Mouse (Mus musculus) liver, embryonic 13.5 days (tissue): Measurements from ENCODE around the gene Mgat2. TPM values are rescaled to one million over a fixed set of nuclear protein-coding genes. Genes with fewer than 3 reads are reported as not detected.

Experiments
- ATAC-seq: fragments of 200-750 bp; cut with Nextera tagmentation; 2 replicates; pipeline ENCODE4 v1.8.0; 2017; ENCODE audit warnings: low read depth, mild to moderate bottlenecking, moderate number of reproducible peaks, moderate library complexity
- DNase-seq: peaks from one replicate; pipeline ENCODE4 v3.0.0; 2022
- H3K27ac ChIP-seq: fragments of 300-500 bp; sonication (generic); 2 replicates; pipeline ENCODE4 v1.5.1; 2015; ENCODE audit warnings: moderate library complexity, mild to moderate bottlenecking, inconsistent platforms
- H3K27me3 ChIP-seq: fragments of 300-500 bp; sonication (generic); 2 replicates; pipeline ENCODE4 v1.6.1; 2015; ENCODE audit warnings: mild to moderate bottlenecking, inconsistent platforms
- H3K36me3 ChIP-seq: fragments of 300-500 bp; sonication (generic); 2 replicates; pipeline ENCODE4 v1.6.1; 2015; ENCODE audit warnings: mild to moderate bottlenecking, inconsistent platforms
- H3K4me1 ChIP-seq: fragments of 300-500 bp; sonication (generic); replicated peaks from 2 replicates; pipeline ENCODE4 v1.6.1; 2015; ENCODE audit warnings: inconsistent platforms
- H3K4me2 ChIP-seq: fragments of 300-500 bp; sonication (generic); 2 replicates; pipeline ENCODE4 v1.6.1; 2015; ENCODE audit warnings: inconsistent platforms, mild to moderate bottlenecking, moderate library complexity
- H3K4me3 ChIP-seq: fragments of 300-500 bp; sonication (generic); replicated peaks from 2 replicates; pipeline ENCODE4 v1.5.1; 2015; ENCODE audit warnings: mild to moderate bottlenecking, inconsistent platforms
- H3K9ac ChIP-seq: fragments of 300-500 bp; sonication (generic); 2 replicates; pipeline ENCODE4 v1.6.1; 2015; ENCODE audit warnings: mild to moderate bottlenecking, inconsistent platforms
- H3K9me3 ChIP-seq: fragments of 300-500 bp; sonication (generic); replicated peaks from 2 replicates; pipeline ENCODE4 v1.6.1; 2016; ENCODE audit warnings: inconsistent platforms
- WGBS: fragments of 180-500 bp; shearing (Covaris S2); methylation state at CpG from one replicate; pipeline ENCODE4 v1.1.7; 2015; ENCODE audit not compliant: insufficient replicate concordance; 5-methylcytosine and 5-hydroxymethylcytosine counted together
- microRNA-seq: library from miRNA; unstranded; fragments of <30 nt; microRNA quantifications from one replicate; pipeline ENCODE4, GENCODE M21; 2016
- polyA plus RNA-seq: library from polyadenylated mRNA; unstranded; fragments of >200 nt; fragmentation: Nextera tagmentation; extraction: Ambion mirVana; gene quantifications from 2 replicates; pipeline ENCODE4 v1.2.1, GENCODE M21; 2015

The Mgat2 gene
- polyA plus RNA-seq, 1 experiment from 2014 or later = 27.9 TPM

DNA sequence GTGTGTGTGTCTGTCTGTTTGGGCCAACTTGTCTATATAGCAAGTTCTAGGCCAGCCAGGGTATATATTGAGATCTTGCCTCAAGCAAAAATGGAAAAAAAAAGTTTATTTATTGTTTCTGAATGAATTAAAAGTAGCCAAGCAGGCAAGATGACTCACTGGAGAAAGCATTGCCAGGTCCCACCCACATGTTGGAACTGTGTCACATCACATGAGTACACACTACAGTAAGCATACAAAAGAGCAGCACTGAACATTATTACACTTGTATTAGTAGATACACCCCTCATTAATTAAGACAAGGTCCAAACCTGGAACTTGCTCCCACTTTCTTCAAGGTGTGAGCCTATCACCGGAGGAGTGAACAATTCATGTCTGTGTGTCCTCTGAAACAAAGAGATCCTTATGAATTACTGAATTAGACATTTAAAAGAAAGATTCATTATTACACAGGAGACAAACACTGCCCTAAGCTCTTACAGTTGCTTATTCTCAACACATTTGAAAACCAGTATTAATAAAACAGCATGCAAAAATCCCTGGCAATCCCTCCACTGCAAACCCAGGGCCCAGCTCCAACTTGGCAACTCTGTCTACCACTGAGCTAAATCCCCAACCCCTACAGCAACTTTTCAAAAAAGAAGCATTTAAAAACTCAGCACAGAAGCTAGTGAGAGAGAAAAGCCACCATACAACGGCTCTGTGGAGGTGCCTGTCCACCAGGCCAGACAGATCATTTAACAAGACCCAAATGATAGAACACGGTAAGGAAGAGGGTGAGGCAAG is 31.2 kb downstream of the Mgat2 start:
- Histone ChIP-seq H3K4me1 (no peaks in the 10 kb centered on the region), H3K9me3 (no peaks in the 10 kb centered on the region), H3K9ac (no peak overlapping the region), H3K27me3 (no peaks in the 10 kb centered on the region), H3K4me2 (no peak overlapping the region), H3K4me3 (no peak overlapping the region), H3K36me3 (peaks cover 99% of the 10 kb centered on the region), H3K27ac (no peak overlapping the region)
- no peak for DNase-seq
- no peak for ATAC-seq
- 88% methylated on average over 3 of the region's 3 CpGs for whole genome bisulfite sequencing

DNA sequence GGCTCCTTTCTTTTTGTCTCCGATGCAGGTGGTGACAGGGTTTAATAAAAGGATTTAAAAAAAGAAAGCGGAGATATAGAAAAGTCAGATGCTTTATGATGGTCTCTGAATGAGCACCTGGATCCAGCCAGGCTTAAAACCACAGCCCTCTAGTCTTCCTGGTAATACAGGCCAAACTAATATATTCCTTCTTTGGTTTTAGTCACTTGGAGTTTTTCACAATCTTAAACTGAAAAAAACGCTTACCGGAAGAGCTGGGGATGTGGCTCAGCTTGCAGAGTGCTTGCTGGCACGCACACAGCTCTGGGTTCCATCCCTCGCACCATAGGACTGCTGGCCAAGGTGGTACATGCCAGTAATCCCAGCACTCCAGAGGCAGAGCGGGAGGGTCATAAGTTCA is 32.6 kb downstream of the Mgat2 start:
- H3K9me3 ChIP-seq = no peaks in the 10 kb centered on the region
- no peak overlapping the region for H3K4me2 ChIP-seq
- no peak overlapping the region for H3K4me3 ChIP-seq
- DNase-seq (no peak), ATAC-seq (no peak)
- peaks cover 8% of the 10 kb centered on the region; the same call in 1 of the 2 replicates for H3K4me1 ChIP-seq
- H3K27me3 ChIP-seq = no peaks in the 10 kb centered on the region
- H3K27ac ChIP-seq = no peak overlapping the region
- WGBS = 85% methylated on average over 7 of the region's 7 CpGs
- peaks cover 98% of the 10 kb centered on the region for H3K36me3 ChIP-seq
- H3K9ac ChIP-seq = no peak overlapping the region

DNA sequence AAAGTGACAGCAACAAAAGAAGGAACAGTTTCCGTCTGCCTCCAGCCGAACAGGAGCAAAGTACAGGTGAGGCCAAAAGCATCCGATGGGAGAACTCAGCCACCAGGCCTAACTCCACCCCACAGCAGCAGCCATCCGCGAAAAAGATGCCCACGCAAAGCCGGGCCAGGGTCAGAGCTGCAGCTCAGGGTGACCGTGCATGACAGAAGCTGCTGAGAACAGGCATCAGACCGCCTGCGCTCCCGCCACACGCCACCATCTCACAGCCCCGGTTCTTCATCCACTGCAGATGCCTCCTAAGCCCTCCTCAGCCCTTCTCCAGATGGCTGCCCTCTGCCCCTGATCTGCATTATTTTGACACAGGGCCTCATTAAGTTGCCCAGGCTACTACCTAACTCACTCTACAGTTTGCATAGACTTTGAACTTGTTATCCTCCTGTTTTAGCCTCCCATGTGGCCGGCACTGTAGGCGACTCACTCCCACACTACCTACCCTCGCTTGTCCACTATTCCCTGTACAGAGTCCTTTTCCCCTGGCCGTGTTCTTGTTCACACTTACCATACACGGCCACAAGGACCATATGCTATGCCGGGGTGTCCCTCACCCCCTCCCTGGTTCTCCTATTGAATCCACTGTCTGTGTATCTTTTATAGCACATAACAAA is 36.8 kb downstream of the Mgat2 start:
- Histone ChIP-seq H3K27ac (0 out of 2 replicates have a peak overlapping the region, but pooled peaks have one; percentile 0), H3K4me2 (no peak overlapping the region), H3K9me3 (no peaks in the 10 kb centered on the region), H3K27me3 (no peaks in the 10 kb centered on the region), H3K36me3 (peaks cover 87% of the 10 kb centered on the region), H3K4me1 (peaks cover 12% of the 10 kb centered on the region), H3K4me3 (no peak overlapping the region), H3K9ac (no peak overlapping the region)
- DNase-seq (no peak), ATAC-seq (peak; percentile 54; the same call in 1 of the 2 replicates)
- WGBS = 82% methylated on average over 19 of the region's 19 CpGs

DNA sequence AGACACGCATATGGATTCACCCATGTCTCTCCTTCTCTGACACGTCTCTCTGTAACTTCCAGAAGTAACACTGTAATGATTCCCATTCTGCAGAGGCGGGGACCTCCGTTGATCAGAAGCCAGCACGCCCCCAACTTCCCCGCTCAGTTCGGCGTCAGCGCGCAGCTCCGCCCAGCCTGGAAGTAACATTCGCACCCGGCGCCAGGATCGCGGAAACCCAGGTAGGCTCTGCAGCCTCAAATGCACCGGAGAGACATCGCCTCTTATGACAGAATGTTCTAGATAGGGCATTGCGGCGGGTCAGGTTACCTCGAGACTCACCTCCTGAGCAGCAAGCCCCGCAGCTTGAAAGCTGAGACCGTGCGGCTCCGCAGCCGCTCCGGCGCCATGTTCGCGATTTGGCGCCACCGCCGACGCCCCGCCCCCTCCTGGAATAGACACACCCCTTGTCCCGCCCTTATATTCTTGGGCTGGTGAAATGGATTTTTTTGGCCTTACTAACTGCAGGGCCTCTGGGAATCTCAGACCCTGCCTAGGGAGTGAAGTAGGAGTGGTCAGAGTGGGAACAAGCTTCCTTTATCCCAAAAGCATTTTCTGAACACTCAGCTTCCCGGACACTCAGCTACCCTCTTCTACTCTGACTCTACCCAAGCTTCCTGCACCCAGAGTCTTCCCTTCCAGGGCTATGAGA is 44.0 kb downstream of the Mgat2 start, which contains the start of gene Pole2:
Gene Pole2 (minus strand): TSS at position 420 of the 691 bp plus-strand sequence.
- H3K4me3 ChIP-seq = peak within 1 kb of the TSS; percentile 63
- H3K36me3 ChIP-seq = peaks cover 29% of the 10 kb centered on the region
- WGBS = under 1% methylated on average over 37 of the region's 37 CpGs
- H3K27me3 ChIP-seq = no peaks in the 10 kb centered on the region
- peak within 1 kb of the TSS; percentile 50 for H3K27ac ChIP-seq
- DNase-seq (peak; percentile 82), ATAC-seq (peak; percentile 97)
- peak within 1 kb of the TSS; percentile 75 for H3K4me2 ChIP-seq
- peaks cover 30% of the 10 kb centered on the region for H3K4me1 ChIP-seq
- H3K9ac ChIP-seq = peak within 1 kb of the TSS; percentile 69
- H3K9me3 ChIP-seq = no peaks in the 10 kb centered on the region

DNA sequence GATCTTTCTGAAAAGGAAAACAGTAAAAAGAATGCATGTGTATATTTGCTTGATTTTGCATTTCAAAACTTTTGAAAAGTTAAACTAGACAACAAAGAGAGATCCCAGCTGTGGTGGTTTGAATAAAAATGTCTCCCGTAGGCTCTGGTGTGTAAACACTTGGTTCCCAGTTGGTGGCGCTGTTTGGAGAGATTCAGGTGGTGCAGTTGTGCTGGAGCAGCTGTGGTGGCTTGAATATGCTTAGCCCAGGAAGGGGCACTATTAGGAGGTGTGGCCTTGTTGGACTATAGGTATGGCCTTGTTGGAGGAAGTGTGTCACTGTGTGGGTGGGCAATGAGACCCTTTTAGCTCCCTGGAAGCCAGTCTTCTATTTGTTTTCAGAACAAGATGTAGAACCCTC is 45.3 kb downstream of the Mgat2 start:
- ATAC-seq = no peak
- H3K27me3 ChIP-seq = no peaks in the 10 kb centered on the region
- 59% methylated on average over 2 of the region's 2 CpGs for WGBS
- no peak overlapping the region for H3K4me2 ChIP-seq
- H3K27ac ChIP-seq = no peak overlapping the region
- peaks cover 17% of the 10 kb centered on the region for H3K36me3 ChIP-seq
- no peak overlapping the region for H3K9ac ChIP-seq
- peak; percentile 49 for DNase-seq
- no peak overlapping the region for H3K4me3 ChIP-seq
- H3K9me3 ChIP-seq = no peaks in the 10 kb centered on the region
- peaks cover 30% of the 10 kb centered on the region for H3K4me1 ChIP-seq

DNA sequence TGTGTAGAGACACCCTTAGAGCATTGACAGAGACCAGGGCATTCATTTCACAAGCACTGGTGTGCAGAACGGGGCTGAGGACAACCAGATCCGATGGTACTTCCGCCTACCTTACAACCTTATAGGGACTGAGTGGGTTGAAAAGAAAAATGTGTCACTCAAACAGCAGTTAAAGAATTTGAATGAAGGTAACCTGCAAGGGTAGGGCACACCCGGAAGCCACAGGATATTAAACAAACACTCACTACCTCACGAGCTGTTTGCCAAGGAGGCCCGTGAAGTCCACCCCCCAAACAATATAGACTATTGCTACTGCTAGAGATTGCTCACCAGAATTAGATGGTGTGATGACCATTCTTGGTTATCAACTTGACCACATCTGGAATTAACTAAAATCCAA is 51.8 kb downstream of the Mgat2 start:
- no peaks in the 10 kb centered on the region for H3K9me3 ChIP-seq
- H3K9ac ChIP-seq = no peak overlapping the region
- H3K4me3 ChIP-seq = no peak overlapping the region
- 77% methylated on average over 6 of the region's 6 CpGs for WGBS
- peaks cover 3% of the 10 kb centered on the region for H3K4me1 ChIP-seq
- H3K27ac ChIP-seq = no peak overlapping the region
- DNase-seq (no peak), ATAC-seq (no peak)
- no peak overlapping the region for H3K4me2 ChIP-seq
- H3K27me3 ChIP-seq = no peaks in the 10 kb centered on the region
- H3K36me3 ChIP-seq = no peaks in the 10 kb centered on the region

Small RNA genes within 50 kb of the gene (microRNA-seq; reads per million reads assigned to microRNA genes)
- gene Gm47287 = not detected
- not detected for gene Gm47295

Other genes with a start within 250 kb of the Mgat2 start
- gene Rps29, start 25.0 kb upstream of the Mgat2 start, polyA plus RNA-seq = 1,343 and 1,574 TPM in 2 replicates
- 24.6 and 28.9 TPM in 2 replicates for gene Lrr1, start 15.3 kb upstream of the Mgat2 start, polyA plus RNA-seq
- gene Rpl36al, start 74 bp upstream of the Mgat2 start, polyA plus RNA-seq = 736 and 806 TPM in 2 replicates
- 28.8 and 32.0 TPM in 2 replicates for gene Gm49383, start 12.9 kb downstream of the Mgat2 start, polyA plus RNA-seq
- 7.1 and 8.8 TPM in 2 replicates for gene Dnaaf2, start 14.3 kb downstream of the Mgat2 start, polyA plus RNA-seq
- gene Gm49384, start 20.1 kb downstream of the Mgat2 start, polyA plus RNA-seq = 27.7 and 29.9 TPM in 2 replicates
- 29.0 and 32.5 TPM in 2 replicates for gene Pole2, start 44.0 kb downstream of the Mgat2 start, polyA plus RNA-seq
- 3.7 and 3.9 TPM in 2 replicates for gene Klhdc1, start 57.0 kb downstream of the Mgat2 start, polyA plus RNA-seq
- 102 and 104 TPM in 2 replicates for gene Klhdc2, start 112.5 kb downstream of the Mgat2 start, polyA plus RNA-seq
- 47.5 and 56.5 TPM in 2 replicates for gene Nemf, start 173.0 kb downstream of the Mgat2 start, polyA plus RNA-seq
- 38.2 and 41.6 TPM in 2 replicates for gene Arf6, start 188.0 kb downstream of the Mgat2 start, polyA plus RNA-seq
- gene Gm9887, start 188.3 kb downstream of the Mgat2 start, polyA plus RNA-seq = 0.71 and 0.93 TPM in 2 replicates